Comparison of ENCODE assay signal across 8 mouse cellular contexts in the genomic region with DNA sequence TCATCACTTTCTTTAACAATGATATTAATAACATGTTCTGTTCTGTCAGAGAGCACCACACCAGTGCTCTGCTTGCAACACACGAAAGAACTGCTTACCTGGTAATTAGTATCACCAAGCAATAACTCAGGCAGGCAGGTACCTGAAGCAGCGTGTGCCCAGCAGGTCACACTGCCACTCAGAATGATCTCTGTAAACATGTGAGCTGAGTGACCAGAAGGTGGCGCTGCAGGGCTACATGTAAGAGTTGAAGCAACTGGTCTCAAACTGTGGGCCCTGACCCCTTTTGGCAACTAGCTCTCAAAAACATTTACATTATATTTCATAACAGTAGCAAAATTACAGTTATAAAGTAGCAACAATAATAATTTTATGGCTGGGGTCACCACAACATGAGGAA. TPM values are rescaled to one million over a fixed set of nuclear protein-coding genes. Genes with fewer than 3 reads are reported as not detected.
DNase-seq lines count a peak whose midpoint lies in the region; ATAC-seq and TF ChIP-seq lines count a peak whose summit lies in the region.

No protein-coding gene starts in this region.

- no peak overlapping the region for H3K4me3 ChIP-seq in kidney, postnatal 0 days (replicated peaks; ENCODE audit: low read depth, low read length)
- no peak overlapping the region for H3K4me3 ChIP-seq in lung, adult 2 months (replicated peaks; ENCODE audit: extremely low read depth, low read depth, low read length)

- H3K4me1 ChIP-seq in kidney, postnatal 0 days (replicated peaks; ENCODE audit: insufficient read depth, low read length) = no peaks in the 10 kb centered on the region
- H3K4me1 ChIP-seq in lung, adult 2 months (ENCODE audit: control insufficient read depth, insufficient read depth, low read length) = no peaks in the 10 kb centered on the region

- no peak for ATAC-seq in kidney, postnatal 0 days (replicated peaks; ENCODE audit: low FRiP score, low read depth)

- no peaks in the 10 kb centered on the region for H3K9me3 ChIP-seq in kidney, postnatal 0 days (replicated peaks; ENCODE audit: low read length)

- H3K36me3 ChIP-seq in kidney, postnatal 0 days (ENCODE audit: insufficient read depth, low read length) = no peaks in the 10 kb centered on the region

- no peaks in the 10 kb centered on the region for H3K27me3 ChIP-seq in kidney, postnatal 0 days (ENCODE audit: insufficient read depth, low read length)

- no peak overlapping the region for H3K4me2 ChIP-seq in kidney, postnatal 0 days (ENCODE audit: low read length)

- no peak for TF ChIP-seq POLR2A in lung, adult 2 months (IDR thresholded peaks at IDR 0.05; ENCODE audit: borderline replicate concordance, extremely low read depth, low read depth, low read length)

- no peak overlapping the region for H3K27ac ChIP-seq in kidney, postnatal 0 days

- no peak overlapping the region for H3K9ac ChIP-seq in kidney, postnatal 0 days (ENCODE audit: low read depth, low read length)

- peak; percentile 76 for DNase-seq in CD4-positive helper T cell, adult 2 months (ENCODE audit: low read depth, low spot score)
- peak; percentile 69 for DNase-seq in T-cell, adult 2 months (ENCODE audit: low spot score)
- peak; percentile 72 to 87 for DNase-seq in cerebellum, postnatal 14 days
- peak; percentile 61 for DNase-seq in gastrocnemius, adult 8-10 months (ENCODE audit: low spot score in 2 of 2)
- DNase-seq in kidney, postnatal 0 days (ENCODE audit: low spot score) = peak; percentile 89
- peak; percentile 71 for DNase-seq in lung, adult 2 months
- peak; percentile 90 for DNase-seq in retina, embryonic 14.5 days (ENCODE audit: low spot score)
- DNase-seq in urinary bladder, adult 2 months (ENCODE audit: low spot score) = peak; percentile 43

- 10% methylated on average over 3 of the region's 3 CpGs for WGBS in kidney, postnatal 0 days
- 17% methylated on average over 3 of the region's 3 CpGs for WGBS in lung, adult 2 months

- peak; percentile 90 for TF ChIP-seq CTCF in kidney, postnatal 0 days (IDR thresholded peaks at IDR 0.05; ENCODE audit: low read depth)
- TF ChIP-seq CTCF in lung, adult 2 months (IDR thresholded peaks at IDR 0.05; ENCODE audit: insufficient read depth, low read length) = peak; percentile 92

RNA-seq across cellular contexts. Expression of gene Hus1b, which starts 59.1 kb away (rescaled TPM):
- under 1 TPM in 1 of 4 experiments, not detected in 3; 0.32 TPM for total RNA-seq in gastrocnemius, adult 8-10 months (2022)
- polyA plus RNA-seq in kidney, postnatal 0 days (2015; fragmentation: Nextera tagmentation; extraction: Ambion mirVana) = 0.13 TPM in 1 of 2 replicates, not detected in the other
- polyA plus RNA-seq in lung, adult 2 months (2012; rRNA removed) = 0.09 and 0.22 TPM in 2 replicates
- polyA plus RNA-seq in urinary bladder, adult 2 months (2012; rRNA removed) = 0.11 and 0.13 TPM in 2 replicates
